Mouse (Mus musculus) heart, postnatal 36 days (tissue): ENCODE data around the gene Ank2. TPM values are rescaled to one million over a fixed set of nuclear protein-coding genes. Genes with fewer than 3 reads are reported as not detected.

Experiments used
- DNase-seq, 2 experiments: peaks; one replicate each; pipeline ENCODE4 v3.0.0; 2021 to 2022
- intact Hi-C: fragments of 180-260 bp; cut with DNase I; formaldehyde crosslinking; loops from one replicate; pipeline ENCODE4 v1.15.1; 2025
- microRNA-seq, 2 experiments: library from miRNA; unstranded; fragments of <30 nt; microRNA quantifications; one replicate each; pipeline ENCODE4 v1.2.0; 2021; ENCODE audit warnings: borderline number of aligned reads in 2 of 2
- total RNA-seq, 2 experiments: library from RNA; stranded (reverse); gene quantifications; 2 replicates each; pipeline ENCODE4 v1.2.3; 2021

Gene Ank2
- total RNA-seq, 2 experiments from 2014 or later, result 334 to 351 TPM

DNA sequence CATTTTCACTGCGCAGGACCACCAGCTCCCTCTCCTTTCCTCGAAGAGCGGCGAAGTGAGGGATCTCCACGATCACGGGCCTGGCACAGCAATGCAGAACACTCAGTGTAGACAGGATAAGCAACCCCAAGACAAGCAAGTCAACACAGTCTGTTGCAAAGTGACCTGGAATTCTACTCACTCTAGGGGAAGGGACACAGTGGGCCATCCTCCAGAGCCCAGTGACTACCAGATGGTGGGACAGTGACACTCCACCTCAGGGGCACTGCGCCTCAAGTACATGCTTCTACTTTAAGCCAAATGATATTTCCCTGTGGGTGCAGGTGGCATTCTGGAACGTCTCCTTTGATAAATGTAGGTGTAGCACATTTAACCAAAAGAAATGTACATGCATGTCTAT lies 536.8 kb downstream of the Ank2 start:
- DNase-seq, result no peak
- intact Hi-C loops, result no loop called here

DNA sequence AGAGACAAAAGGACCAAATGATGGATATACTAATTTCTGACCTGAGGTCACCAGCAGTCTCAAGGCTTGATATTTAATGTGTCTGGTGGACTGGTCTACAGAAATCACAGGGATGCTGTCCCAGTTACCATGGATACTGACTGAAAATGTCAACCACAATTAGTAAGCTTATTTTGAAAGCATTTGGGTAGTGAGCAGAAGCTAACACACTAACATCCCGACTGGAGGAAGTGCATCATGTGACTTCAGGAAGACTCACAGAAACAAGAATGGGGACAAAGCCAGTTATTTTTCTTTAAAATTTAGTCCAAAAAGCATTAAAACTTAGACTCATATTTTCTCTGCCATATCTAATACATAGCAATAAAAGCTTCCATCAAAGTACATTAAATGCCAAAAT lies 546.5 kb downstream of the Ank2 start:
- intact Hi-C loops, result no loop called here
- DNase-seq, result no peak

DNA sequence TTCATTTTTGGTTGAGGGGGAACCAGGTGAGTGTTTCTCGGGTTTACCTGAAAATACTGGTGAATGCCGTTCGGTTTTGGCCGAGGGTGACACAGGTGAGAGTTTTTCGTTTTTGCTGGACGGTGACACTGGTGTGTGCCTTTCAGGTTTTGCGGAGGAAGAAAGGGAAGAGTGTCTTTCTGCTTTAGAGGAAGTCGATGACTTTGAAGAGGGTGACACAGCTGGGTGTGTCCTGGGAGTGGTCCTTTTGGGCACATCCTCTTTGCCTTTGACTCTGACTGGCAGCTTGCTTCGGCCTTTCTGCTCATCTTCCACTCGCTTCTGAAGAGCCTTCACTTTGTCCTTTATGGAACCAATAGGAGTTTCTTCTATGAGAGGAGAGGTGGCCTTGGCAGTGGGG lies 552.6 kb downstream of the Ank2 start:
- intact Hi-C loops, result no loop called here
- DNase-seq, result no peak

DNA sequence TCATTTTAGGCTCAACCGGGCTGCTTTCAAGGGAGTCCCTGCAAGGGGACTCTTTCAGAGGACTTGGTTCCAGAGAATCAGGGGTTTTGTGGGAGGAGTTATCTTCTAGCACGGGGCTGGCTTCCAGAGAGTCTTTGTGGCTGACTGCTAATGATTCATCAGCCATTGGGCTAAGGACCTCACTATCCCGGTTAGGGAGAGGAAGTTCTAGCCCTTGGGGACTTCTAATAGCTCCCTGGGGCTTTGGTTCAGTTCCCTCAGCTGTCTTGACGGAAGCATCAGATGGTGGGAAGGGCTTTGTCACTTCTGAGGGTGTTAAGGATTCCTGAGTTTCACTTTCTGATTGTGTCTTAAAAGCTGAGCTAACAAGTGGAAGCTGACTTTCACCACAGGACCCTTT lies 554.3 kb downstream of the Ank2 start:
- intact Hi-C loops, result no loop called here
- DNase-seq, result peak; percentile 10 to 11

DNA sequence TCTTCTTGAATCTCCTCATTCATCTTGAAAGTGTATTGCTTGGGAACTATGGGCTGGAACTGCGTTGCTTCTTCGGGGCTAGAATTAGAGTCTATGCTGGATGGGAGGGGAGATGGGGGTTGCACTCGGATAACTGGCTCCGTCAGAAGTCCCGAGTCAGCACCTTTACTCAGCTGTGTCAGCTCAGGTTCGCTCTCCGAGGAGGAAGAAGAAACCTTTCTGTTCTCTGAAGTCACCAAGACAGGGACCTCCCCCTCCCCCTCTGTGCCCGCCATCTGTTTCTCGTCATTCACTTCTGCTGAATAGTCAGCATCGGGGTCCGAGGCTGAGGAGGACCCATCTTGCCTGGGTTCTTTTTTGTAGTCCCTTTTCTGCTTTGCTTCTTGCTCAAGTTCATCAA lies 555.1 kb downstream of the Ank2 start:
- intact Hi-C loops, result no loop called here
- no peak for DNase-seq

DNA sequence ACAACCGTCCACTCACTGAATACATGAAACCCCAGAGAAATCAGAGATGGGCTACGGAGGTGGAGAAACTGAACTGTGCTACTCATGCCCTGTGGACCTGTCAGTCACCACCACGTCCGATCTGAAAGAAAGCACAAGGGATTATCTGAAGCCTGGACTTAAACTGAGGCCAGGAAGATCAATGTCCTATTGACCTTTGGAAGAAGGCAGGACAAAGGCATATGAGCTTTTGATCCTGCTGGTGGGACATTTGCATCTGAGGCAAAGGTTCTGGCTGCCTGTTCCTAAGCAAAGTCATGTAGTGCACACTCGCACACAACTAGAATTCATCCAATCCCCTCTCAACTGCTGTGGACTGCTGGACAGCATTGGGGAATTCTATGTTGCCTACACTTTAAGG lies 558.7 kb downstream of the Ank2 start:
- no peak for DNase-seq
- intact Hi-C loops, result no loop called here

DNA sequence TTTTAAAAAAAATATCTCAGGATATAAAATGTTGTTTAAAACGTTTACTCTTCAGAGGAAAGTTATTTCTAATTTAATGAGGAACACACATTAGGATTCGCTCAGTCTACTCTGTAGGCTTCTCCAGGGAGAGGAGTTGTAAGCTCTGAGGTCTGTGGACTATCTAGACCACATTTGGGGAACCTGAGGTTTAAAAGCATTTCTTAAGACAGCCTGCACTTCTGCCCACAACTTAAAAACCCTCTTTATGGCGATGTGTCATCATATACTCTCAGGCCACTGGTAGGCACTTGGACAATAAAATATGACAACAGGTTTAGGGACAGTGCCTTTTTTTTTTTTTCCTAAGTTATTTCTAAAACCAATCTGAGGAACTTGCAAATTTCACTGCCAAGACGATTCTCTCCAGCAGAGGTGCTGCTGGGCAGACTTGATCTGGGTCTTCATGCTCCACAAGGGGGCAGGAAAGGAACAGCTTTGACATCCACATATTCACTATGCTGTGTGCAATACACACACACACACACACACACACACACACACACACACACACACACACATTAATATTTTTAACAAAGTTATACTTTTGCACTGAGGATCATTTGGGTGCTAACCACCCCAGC lies 567.2 kb downstream of the Ank2 start:
- intact Hi-C loops, result no loop called here
- DNase-seq, result no peak

DNA sequence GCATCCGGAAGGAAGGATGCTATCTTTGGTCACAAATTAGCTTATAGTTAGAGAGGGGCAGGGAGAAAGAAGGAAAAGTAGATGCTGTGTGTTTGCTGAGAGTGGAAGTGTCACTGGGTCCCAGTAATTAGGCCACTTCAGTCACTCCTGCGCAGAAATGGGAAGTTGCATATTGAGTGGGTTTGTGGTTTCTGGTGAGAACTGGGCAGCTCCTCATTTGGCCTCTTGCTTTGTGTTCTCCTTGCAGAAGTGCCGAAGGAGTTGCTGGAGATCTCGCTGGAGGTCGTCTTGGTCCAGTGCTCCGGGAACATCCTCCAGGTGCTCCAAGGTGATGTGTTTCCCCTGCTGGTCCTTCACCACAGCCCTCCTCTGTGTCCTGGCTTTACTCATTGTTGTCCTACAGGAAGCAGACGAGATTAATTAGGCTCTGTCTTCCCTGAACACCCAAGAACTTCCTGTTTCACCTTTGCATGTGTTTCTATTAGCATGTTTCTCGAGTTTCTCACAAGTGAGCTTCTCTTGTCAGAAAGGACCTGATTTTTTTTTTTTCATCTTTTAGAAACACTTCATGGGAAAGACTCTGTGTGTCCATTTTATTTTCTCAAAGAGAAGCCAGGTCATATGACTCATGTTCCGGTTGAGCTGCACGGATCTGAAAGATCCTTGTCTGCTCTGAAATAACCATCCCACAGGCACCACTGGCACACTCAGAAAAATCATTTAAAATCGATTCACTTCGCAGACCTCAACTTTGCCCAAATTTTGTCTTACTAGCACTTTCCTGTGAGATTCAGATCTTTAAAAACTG lies 575.4 kb downstream of the Ank2 start:
- intact Hi-C loops, result no loop called here

DNA sequence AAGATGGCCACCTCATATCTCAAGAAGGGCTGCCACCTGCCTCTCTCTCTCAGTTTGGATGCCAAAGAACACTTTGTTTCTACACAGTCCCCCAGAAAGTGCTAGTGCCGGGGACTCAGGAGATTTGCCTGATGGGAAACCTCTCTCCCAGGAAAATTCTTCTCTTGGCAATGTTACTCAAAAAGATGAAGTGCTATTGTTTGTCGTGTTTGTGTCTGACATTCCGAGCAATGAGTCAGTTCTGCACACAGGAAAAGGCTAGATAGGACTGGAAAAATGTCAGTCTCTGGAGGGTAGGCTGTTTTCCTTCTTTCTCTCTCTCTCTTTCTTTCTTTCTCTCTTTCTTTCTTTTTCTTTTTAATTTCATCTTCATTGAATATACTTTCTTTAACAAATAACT lies 577.2 kb downstream of the Ank2 start:
- intact Hi-C loops, result no loop called here

More for the DNA sequence above, 575.4 kb downstream of the Ank2 start:
- DNase-seq, result no peak

DNA sequence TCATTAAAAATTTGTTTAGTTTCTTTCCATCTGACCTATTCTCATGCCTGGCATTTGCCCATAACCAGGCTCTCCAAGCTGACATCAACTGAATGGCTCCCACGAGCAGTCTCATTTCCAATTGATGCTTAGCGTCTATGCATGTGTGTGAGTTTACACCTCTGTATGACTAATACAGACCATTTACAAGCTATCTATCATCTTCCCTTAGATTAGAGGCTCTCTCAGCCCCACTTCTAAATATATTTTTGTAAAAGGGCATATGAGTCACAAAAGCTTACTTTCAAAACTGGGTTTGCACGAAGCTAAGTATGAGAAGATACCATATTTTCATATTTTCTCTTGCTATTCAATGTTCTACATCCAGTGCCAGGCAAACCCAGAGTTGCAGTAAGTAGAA lies 578.9 kb downstream of the Ank2 start:
- intact Hi-C loops, result no loop called here
- no peak for DNase-seq

More for the DNA sequence above, 577.2 kb downstream of the Ank2 start:
- no peak for DNase-seq

DNA sequence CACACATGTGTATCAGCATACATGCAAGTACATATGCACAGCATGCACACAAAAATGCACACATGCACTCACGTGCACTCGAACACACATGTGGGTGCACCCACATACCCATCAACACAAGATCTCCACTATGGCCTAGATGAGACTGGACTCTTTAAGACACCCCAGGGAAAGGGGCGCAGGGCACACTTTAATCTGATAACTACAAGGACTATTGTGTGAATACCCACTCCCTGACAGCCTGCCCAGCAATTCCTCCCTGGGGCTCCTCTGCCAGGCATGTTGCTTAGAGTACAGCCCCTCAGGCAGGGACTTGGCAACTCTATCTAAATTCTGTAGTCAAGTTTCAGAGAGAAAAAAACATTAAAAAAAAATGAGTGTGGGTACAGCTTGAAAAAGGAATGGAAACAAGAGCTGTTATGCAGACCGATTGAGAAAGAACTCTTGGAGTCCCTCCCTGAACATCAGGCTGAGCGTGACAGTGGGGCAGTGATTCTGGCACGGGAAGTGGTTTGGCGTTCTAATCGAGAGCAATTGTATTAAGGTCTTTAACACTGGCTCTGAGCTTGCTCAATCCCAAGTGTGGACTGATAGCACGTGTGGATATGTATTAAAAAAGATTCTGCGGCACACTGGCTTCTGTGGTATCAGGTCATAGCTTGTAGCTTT lies 580.2 kb downstream of the Ank2 start:
- DNase-seq, result peak in 1 of 2 experiments; percentile 6
- intact Hi-C loops, result no loop called here

DNA sequence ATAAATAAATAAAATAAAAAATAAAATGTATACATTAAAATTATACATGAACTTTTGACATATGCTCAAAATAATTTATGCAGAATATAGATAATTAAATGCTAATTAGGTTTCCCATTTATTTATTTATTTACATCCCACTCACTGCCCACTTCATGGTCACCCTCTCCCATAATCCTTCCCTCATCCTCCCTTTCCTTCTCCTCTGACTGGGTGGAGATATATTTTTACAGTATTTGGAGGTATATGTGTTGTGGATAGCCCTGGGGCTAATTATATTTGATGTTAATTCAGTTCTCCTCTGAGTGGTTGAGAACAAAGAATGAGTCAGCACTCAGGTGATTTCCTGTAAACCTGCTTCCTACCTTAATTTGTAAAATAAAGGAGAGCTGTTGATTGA lies 582.8 kb downstream of the Ank2 start:
- intact Hi-C loops, result no loop called here

DNA sequence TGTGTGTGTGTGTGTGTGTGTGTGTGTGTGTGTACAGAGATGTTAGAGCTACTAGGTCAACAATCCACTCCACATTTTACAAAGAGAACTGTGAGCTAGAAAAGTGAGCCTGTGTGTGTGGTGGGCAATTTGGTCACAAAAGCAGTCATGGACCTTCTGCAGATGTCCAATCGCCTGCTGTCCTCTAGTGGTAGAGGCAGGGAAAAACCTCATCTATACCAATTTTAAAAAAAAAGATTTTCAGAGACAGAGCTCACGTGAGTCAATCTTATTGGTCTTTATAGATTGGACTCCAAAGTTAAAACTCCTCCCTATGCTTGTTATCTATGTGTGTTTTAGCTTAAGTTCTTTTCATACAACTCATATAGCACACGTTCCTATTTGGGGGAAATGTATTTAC lies 595.6 kb downstream of the Ank2 start:
- intact Hi-C loops, result loop anchor here (1.0 to 5.0 kb wide), 3 partner anchors 329 to 1056 kb away; no protein-coding TSS in a partner anchor
- DNase-seq, result peak; percentile 18 to 38

More for the DNA sequence above, 582.8 kb downstream of the Ank2 start:
- no peak for DNase-seq

DNA sequence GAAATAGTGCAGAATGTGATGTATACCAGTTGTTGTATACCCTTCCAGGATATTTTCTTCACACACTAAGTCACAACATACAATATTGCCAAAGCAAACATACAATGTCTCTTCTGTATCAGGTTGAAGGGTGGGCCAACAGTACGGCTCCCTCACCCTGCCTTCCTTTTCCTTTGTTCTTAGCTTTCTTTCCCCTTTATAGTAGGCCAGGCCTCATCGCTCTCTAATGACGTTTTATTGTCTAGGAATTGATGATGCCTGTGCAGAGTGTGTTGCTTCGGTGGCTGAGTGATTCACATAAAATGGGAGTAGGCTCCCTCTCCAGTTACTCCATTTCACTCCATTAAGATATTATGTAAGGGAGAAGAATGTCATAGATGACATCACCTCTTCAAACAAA lies 612.5 kb downstream of the Ank2 start:
- DNase-seq, result no peak
- intact Hi-C loops, result no loop called here

DNA sequence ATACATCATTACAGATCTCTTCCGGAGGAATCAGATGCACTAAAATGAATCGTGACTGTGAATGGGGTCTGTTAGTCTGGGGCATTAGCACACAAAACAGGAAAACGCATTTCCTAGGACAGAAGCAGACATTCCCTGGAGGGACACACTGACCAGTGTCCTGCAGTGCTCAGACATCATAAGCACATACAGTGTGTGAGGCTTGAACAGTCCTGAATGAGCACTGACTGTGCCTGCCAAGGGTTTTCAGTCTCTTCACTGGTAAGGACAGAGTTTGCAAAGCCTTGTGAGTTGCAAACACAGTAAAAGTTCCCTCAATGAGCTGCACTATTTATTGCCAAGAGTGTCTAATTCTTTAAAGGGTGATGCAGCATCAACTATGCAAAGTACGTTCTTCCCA lies 613.1 kb downstream of the Ank2 start:
- no peak for DNase-seq
- intact Hi-C loops, result no loop called here

DNA sequence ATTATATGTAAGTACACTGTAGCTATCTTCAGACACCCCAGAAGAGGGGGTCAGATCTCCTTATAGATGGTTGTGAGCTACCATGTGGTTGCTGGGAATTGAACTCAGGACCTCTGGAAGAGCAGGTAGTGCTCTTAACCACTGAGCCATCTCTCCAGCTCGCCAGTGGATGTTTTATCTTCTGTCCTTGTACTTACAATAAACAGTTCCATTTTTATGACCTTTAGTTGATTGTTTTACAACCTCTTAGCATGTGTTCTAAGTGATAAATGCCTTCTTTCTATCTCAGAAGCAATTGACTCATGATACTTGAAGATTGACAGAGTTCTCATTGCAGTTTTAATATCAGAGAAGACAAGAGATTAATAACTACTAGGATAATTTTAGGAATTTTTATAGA lies 620.9 kb downstream of the Ank2 start:
- no peak for DNase-seq
- intact Hi-C loops, result no loop called here

Small RNAs within 50 kb of the gene (microRNA-seq; reads per million reads assigned to microRNA genes)
- gene Gm44494 (0 reads per million in 2 experiments), gene Mir302a (2.9 to 3.4 reads per million in 2 experiments), gene Mir302b (5.8 to 8.1 reads per million in 2 experiments), gene Mir302c (0 reads per million in 2 experiments), gene Mir302d (5.4 to 7.2 reads per million in 2 experiments), gene Mir367 (0 reads per million in 2 experiments)

Other genes with a start within 250 kb of the Ank2 start
- gene Larp7, start 54.0 kb upstream of the Ank2 start, total RNA-seq, result 10 to 100 TPM; 19.9 to 22.6 TPM
- gene Zgrf1, start 54.1 kb upstream of the Ank2 start, total RNA-seq, result under 1 TPM; 0.68 to 0.89 TPM
- gene Neurog2, start 133.8 kb upstream of the Ank2 start, total RNA-seq, result not detected